Mouse (Mus musculus): ENCODE data around the gene Tm9sf1. TPM values are rescaled to one million over a fixed set of nuclear protein-coding genes. Genes with fewer than 3 reads are reported as not detected.
A peak's percentile ranks its signal among the peaks of the same experiment; 100 is the strongest.

Gene Tm9sf1
- 137 and 139 TPM in 2 replicates for polyA plus RNA-seq (2015; fragmentation: Nextera tagmentation; extraction: Ambion mirVana)

DNA sequence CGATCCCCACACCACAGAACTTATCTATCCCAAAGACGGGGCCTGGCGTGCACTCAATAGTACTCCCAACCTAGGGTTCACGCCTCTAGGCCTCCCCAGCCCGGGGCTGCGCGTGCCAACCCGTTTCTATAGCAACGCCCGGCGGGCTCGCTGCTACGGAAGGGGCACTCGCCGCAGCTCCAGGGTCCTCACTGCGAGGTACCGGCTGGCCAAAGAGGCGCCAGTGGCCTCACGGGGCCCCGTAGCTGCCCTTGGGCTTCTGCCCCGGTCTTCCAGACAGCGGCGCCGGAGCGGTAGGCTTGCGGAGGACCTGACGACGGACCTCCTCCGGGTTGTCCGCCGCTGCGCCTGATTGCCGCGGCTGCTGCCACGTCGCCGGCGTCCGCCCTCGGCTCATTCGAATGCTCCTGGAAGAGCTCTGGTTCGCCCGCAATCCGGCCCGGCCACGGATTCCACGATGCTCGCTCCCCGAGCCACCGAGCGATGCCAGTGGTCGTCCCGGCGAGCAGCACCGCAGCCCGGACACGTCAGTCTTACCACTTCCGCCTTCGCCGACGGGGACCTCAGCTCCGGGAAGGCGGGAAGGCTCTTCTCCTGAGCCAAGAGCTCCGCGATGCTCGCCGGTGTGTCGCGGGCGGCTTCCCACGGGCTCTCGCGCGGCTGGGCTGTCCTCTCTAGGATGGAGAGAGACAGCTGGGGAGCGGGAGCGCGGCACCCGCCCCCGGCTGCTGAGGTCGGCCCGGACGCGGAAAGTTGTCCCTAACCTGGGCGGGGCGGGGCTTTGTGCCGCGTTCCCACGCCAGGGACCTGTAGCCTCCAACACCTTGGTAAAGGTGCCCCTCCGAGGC is at the start of gene Tm9sf1:
Tm9sf1 (minus strand) TSS at position 747 of the 848 bp plus-strand sequence.
- peak within 1 kb of the TSS; percentile 99 for H3K4me3 ChIP-seq (ENCODE audit: low read length)
- H3K27me3 ChIP-seq (ENCODE audit: insufficient read depth, low read length): no peaks in the 10 kb centered on the region
- peak within 1 kb of the TSS; percentile 92 for H3K9ac ChIP-seq (replicated peaks; ENCODE audit: low read length)
- WGBS: under 1% methylated on average over 86 of the region's 89 CpGs
- no peaks in the 10 kb centered on the region for H3K9me3 ChIP-seq (ENCODE audit: low read length)
- H3K4me1 ChIP-seq (ENCODE audit: insufficient read depth, low read length): peaks cover 21% of the 10 kb centered on the region
- ATAC-seq (ENCODE audit: low FRiP score, low TSS enrichment): peak; percentile 87
- peak within 1 kb of the TSS; percentile 88 for H3K4me2 ChIP-seq (replicated peaks; ENCODE audit: low read depth, low read length)
- H3K27ac ChIP-seq (ENCODE audit: low read length): peak within 1 kb of the TSS; percentile 95
- H3K36me3 ChIP-seq (ENCODE audit: insufficient read depth, low read length): peaks cover 29% of the 10 kb centered on the region

DNA sequence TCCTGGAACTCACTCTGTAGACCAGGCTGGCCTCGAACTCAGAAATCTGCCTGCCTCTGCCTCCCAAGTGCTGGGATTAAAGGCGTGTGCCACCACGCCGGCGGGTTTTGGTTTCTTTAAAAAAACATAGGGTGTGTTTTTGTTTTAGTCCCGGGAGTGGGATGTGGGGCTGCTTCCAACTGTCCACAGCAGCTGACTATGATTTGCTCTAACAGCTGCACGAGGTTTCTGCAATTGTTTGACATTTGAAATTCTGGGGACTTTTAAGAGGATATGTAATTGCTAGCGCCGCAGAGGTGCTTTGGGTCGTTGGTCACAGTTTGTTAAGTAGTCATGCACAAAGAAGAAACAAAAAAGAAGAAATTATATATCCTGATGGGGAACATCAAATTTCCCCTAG is 45.8 kb upstream of the Tm9sf1 start:
- WGBS: 50% methylated on average over 10 of the region's 10 CpGs
- Histone ChIP-seq H3K4me2 (replicated peaks; ENCODE audit: low read depth, low read length) (no peak overlapping the region), H3K36me3 (ENCODE audit: insufficient read depth, low read length) (no peaks in the 10 kb centered on the region), H3K9me3 (ENCODE audit: low read length) (no peaks in the 10 kb centered on the region), H3K4me1 (ENCODE audit: insufficient read depth, low read length) (no peaks in the 10 kb centered on the region), H3K9ac (replicated peaks; ENCODE audit: low read length) (no peak overlapping the region), H3K27ac (ENCODE audit: low read length) (no peak overlapping the region), H3K27me3 (ENCODE audit: insufficient read depth, low read length) (no peaks in the 10 kb centered on the region), H3K4me3 (ENCODE audit: low read length) (no peak overlapping the region)
- ATAC-seq (ENCODE audit: low FRiP score, low TSS enrichment): no peak

DNA sequence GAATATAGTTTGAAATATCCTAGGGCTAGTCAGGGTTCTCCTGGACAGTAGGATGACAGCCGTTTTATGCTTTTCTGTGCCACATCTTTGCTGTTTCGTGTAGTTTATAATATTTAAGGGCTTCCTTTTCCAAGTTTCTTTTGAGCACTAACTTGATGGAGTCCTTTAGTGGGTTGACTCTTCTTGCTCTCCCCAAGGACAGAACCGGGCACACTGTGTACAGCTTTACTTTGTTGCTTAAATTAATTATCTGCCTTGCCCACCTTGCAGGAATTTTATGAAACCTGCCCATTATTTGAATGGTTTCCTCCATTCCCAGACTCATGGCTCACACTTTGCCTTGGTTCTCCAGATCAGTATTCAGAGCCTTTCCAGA is 38.5 kb upstream of the Tm9sf1 start:
- no peaks in the 10 kb centered on the region for H3K27me3 ChIP-seq (ENCODE audit: insufficient read depth, low read length)
- peak overlapping the region; percentile 83 for H3K9ac ChIP-seq (replicated peaks; ENCODE audit: low read length)
- H3K4me2 ChIP-seq (replicated peaks; ENCODE audit: low read depth, low read length): peak overlapping the region; percentile 78
- H3K36me3 ChIP-seq (ENCODE audit: insufficient read depth, low read length): peaks cover 31% of the 10 kb centered on the region
- H3K27ac ChIP-seq (ENCODE audit: low read length): peak overlapping the region; percentile 90; the same call in 1 of the 2 replicates
- H3K4me1 ChIP-seq (ENCODE audit: insufficient read depth, low read length): peaks cover 12% of the 10 kb centered on the region; the same call in 1 of the 2 replicates
- peak overlapping the region; percentile 70 for H3K4me3 ChIP-seq (ENCODE audit: low read length)
- H3K9me3 ChIP-seq (ENCODE audit: low read length): no peaks in the 10 kb centered on the region
- WGBS: 14% methylated on average over 3 of the region's 3 CpGs
- peak; percentile 16 for ATAC-seq (ENCODE audit: low FRiP score, low TSS enrichment)

DNA sequence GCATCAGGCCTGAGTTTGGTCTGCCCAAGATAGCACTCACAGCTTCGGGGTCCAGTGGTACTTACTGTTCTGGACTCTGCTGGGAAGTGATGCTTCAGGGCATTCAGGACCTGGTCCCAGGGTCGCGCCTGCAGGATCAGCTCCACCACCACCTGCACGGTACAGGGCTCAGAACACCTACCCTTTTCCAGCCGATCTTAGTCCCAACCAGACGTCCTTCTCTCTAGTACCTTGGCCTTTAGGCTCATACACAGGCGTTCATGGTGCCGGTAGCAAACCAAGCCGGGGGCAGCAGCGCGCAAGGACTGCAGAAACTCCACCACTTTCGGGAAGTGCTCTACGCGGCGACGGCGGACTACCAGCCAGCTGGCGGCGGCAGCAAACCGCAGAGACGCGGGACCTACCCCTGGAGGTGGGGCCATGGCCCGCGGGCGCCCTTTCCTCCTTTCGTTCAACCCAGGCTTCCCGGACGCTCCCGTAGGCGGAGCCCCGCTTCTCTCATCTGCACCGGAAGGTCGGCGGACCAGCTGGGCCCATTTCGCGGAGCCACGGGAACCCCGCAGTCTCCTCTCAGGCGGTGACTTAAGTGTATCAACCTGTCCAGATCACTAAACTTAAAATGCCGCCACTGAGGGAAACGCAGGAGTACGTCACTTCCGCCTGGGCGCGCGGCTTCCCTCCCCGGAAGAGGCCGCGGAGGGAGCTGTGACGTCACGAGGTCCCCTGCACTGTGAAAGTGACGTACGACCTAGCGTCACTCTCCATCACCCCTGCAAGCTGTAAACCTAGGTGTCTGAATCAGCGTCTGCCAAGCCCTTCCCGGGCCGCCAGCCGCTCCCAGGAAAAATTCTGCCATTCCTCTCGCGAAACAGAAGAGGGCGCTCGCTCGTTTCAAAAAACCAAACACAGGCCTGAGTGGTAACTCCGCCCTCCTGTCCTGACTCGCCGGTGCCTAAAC is 37.8 kb upstream of the Tm9sf1 start, which contains the start of gene Tinf2:
Tinf2 (minus strand) TSS at position 661 of the 958 bp plus-strand sequence.
- Histone ChIP-seq H3K4me2 (replicated peaks; ENCODE audit: low read depth, low read length) (peak within 1 kb of the TSS; percentile 78), H3K36me3 (ENCODE audit: insufficient read depth, low read length) (peaks cover 37% of the 10 kb centered on the region), H3K9ac (replicated peaks; ENCODE audit: low read length) (peak within 1 kb of the TSS; percentile 83), H3K27me3 (ENCODE audit: insufficient read depth, low read length) (no peaks in the 10 kb centered on the region), H3K4me1 (ENCODE audit: insufficient read depth, low read length) (peaks cover 12% of the 10 kb centered on the region; the same call in 1 of the 2 replicates), H3K9me3 (ENCODE audit: low read length) (no peaks in the 10 kb centered on the region), H3K27ac (ENCODE audit: low read length) (peak within 1 kb of the TSS; percentile 90), H3K4me3 (ENCODE audit: low read length) (peak within 1 kb of the TSS; percentile 70)
- ATAC-seq (ENCODE audit: low FRiP score, low TSS enrichment): peak; percentile 98
- under 1% methylated on average over 66 of the region's 66 CpGs for WGBS

DNA sequence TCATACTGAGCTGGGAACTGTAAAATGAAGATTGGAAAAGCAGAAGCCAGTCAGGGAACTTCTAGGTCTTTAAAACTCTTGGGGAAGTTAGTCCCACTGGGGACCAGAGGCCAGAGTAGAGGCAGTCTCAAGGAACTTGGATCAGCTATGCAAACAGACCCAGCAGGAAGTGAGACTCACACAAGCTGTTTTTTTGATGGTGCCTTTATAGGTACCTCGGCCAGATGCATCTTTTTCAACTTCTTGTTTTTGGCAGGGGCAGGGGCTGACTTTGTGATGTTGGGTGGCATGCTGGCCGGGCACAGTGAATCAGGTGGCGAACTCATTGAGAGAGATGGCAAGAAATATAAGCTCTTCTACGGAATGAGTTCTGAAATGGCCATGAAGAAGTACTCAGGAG is 34.0 kb upstream of the Tm9sf1 start:
- H3K4me1 ChIP-seq (ENCODE audit: insufficient read depth, low read length): peaks cover 16% of the 10 kb centered on the region
- no peaks in the 10 kb centered on the region for H3K27me3 ChIP-seq (ENCODE audit: insufficient read depth, low read length)
- H3K36me3 ChIP-seq (ENCODE audit: insufficient read depth, low read length): peaks cover 51% of the 10 kb centered on the region
- H3K4me3 ChIP-seq (ENCODE audit: low read length): no peak overlapping the region
- WGBS: 90% methylated on average over 4 of the region's 4 CpGs
- H3K9ac ChIP-seq (replicated peaks; ENCODE audit: low read length): no peak overlapping the region
- no peak overlapping the region for H3K4me2 ChIP-seq (replicated peaks; ENCODE audit: low read depth, low read length)
- ATAC-seq (ENCODE audit: low FRiP score, low TSS enrichment): no peak
- no peak overlapping the region for H3K27ac ChIP-seq (ENCODE audit: low read length)
- no peaks in the 10 kb centered on the region for H3K9me3 ChIP-seq (ENCODE audit: low read length)

DNA sequence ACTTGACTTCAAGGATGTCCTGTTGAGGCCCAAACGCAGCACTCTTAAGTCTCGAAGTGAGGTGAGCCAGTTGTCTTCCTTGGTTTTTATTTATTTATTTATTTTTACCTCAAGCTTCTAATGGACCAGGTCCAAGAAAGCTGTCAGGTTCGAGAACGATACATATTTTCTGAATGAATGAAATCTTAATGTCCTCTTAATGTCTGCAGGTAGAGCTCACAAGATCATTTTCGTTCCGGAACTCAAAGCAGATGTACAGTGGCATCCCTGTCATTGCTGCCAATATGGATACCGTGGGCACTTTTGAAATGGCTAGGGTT is 29.1 kb upstream of the Tm9sf1 start:
- peak overlapping the region; percentile 74 for H3K4me2 ChIP-seq (replicated peaks; ENCODE audit: low read depth, low read length)
- H3K36me3 ChIP-seq (ENCODE audit: insufficient read depth, low read length): peaks cover 32% of the 10 kb centered on the region
- H3K4me3 ChIP-seq (ENCODE audit: low read length): peak overlapping the region; percentile 94
- WGBS: 77% methylated on average over 7 of the region's 7 CpGs
- H3K9me3 ChIP-seq (ENCODE audit: low read length): no peaks in the 10 kb centered on the region
- H3K27ac ChIP-seq (ENCODE audit: low read length): peak overlapping the region; percentile 13; the same call in 1 of the 2 replicates
- no peaks in the 10 kb centered on the region for H3K27me3 ChIP-seq (ENCODE audit: insufficient read depth, low read length)
- no peak for ATAC-seq (ENCODE audit: low FRiP score, low TSS enrichment)
- peaks cover 15% of the 10 kb centered on the region for H3K4me1 ChIP-seq (ENCODE audit: insufficient read depth, low read length)
- peak overlapping the region; percentile 61 for H3K9ac ChIP-seq (replicated peaks; ENCODE audit: low read length)

DNA sequence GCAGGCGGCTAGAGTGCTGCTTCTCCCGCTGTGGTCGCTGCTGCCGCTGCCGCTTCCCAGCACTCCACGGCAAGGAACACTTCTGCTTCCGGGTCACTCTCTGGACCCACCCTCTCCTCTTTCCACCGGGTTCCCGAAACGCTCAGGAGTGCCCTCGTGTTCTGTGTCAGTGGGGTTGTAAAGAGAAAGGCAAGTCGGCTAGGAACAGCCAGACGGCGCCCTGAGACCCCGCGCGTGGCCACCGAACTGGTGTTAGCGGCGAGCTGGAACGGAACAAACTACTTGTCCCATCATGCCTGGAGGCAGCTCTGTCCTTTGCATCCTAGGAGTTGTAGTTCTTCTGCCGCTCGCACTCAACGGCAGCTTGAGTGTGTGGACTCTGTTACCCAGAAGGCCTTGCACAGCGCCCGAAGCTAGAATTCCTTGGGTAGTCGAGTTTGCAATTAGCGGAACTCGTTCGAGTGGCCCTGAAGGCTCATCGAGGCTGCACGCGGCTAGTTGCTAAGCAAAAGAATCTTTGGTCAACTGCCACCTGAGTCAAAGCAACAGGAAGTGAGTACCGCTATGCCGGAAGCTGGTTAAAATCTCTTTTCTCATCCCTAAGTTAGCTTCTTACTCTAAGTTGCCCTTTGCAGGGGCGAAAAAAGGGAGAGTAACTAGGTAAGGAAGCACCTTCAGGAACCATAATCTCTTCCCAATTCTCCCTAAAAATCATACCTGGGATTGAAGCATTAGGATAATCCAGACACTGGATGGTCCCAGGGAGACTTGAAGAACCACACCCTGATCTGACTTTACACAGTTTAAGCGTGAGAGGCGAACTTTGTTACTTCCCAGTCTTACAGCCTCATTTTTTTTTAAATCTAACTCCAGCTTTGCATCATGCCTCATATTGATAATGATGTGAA is 28.5 kb upstream of the Tm9sf1 start, which contains the start of the genes Gmpr2 and Nedd8:
Gmpr2 (plus strand) TSS at position 109 of the 908 bp plus-strand sequence.
Nedd8 (minus strand) TSS at position 292 of the 908 bp plus-strand sequence.
- H3K4me1 ChIP-seq (ENCODE audit: insufficient read depth, low read length): peaks cover 15% of the 10 kb centered on the region
- H3K27me3 ChIP-seq (ENCODE audit: insufficient read depth, low read length): no peaks in the 10 kb centered on the region
- peak within 1 kb of the TSS; percentile 94 for H3K4me3 ChIP-seq (ENCODE audit: low read length)
- H3K27ac ChIP-seq (ENCODE audit: low read length): peak within 1 kb of the TSS; percentile 87
- no peaks in the 10 kb centered on the region for H3K9me3 ChIP-seq (ENCODE audit: low read length)
- WGBS: under 1% methylated on average over 38 of the region's 38 CpGs
- H3K4me2 ChIP-seq (replicated peaks; ENCODE audit: low read depth, low read length): peak within 1 kb of the TSS; percentile 74
- peak; percentile 99 for ATAC-seq (ENCODE audit: low FRiP score, low TSS enrichment)
- H3K36me3 ChIP-seq (ENCODE audit: insufficient read depth, low read length): peaks cover 26% of the 10 kb centered on the region
- peak within 1 kb of the TSS; percentile 88 for H3K9ac ChIP-seq (replicated peaks; ENCODE audit: low read length)

DNA sequence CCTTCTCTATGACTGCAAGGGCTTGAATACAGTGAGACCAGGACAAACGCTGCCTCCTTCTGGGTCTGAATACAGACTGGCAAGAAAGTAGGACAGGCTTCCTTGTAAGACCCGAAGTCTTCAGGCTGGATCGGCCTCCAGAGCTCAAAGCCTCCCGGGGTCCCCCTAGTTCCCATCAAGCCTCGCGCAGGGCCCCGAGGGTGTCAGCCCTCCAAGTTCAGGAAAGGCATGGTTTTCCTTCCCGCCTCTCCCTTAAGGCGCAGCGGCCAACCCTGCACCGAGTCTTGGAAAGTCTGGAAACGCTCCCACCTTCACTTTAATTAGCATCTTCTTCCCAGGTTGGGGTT is 27.9 kb upstream of the Tm9sf1 start:
- Histone ChIP-seq H3K9ac (replicated peaks; ENCODE audit: low read length) (peak overlapping the region; percentile 88), H3K4me1 (ENCODE audit: insufficient read depth, low read length) (peaks cover 15% of the 10 kb centered on the region), H3K27me3 (ENCODE audit: insufficient read depth, low read length) (no peaks in the 10 kb centered on the region), H3K36me3 (ENCODE audit: insufficient read depth, low read length) (peaks cover 23% of the 10 kb centered on the region), H3K27ac (ENCODE audit: low read length) (peak overlapping the region; percentile 87), H3K4me2 (replicated peaks; ENCODE audit: low read depth, low read length) (peak overlapping the region; percentile 74), H3K4me3 (ENCODE audit: low read length) (peak overlapping the region; percentile 94), H3K9me3 (ENCODE audit: low read length) (no peaks in the 10 kb centered on the region)
- peak; percentile 68 for ATAC-seq (ENCODE audit: low FRiP score, low TSS enrichment)
- under 1% methylated on average over 12 of the region's 12 CpGs for WGBS

DNA sequence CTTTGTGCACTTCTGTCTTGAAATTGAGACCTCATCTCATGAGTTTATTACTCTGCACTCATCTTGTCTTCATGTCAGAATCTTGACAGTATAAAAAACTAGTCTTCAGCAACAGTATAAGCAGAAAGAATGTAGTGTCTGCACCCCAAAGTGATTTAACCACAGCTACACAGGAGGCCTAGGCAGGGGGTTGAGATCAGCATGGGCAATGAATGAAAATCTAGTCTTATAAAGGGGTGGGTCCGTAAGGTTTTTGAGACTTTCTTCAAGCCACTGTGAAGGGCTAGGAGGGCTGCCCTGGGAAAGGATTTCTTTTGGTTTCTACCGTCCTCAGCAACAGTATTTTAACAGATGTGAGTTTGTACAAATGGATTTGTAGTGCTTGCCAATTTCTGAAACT is 17.0 kb upstream of the Tm9sf1 start:
- Histone ChIP-seq H3K4me2 (replicated peaks; ENCODE audit: low read depth, low read length) (peak overlapping the region; percentile 60; the same call in 1 of the 2 replicates), H3K27me3 (ENCODE audit: insufficient read depth, low read length) (no peaks in the 10 kb centered on the region), H3K4me1 (ENCODE audit: insufficient read depth, low read length) (peaks cover 10% of the 10 kb centered on the region; the same call in 1 of the 2 replicates), H3K27ac (ENCODE audit: low read length) (no peak overlapping the region; the same call in 1 of the 2 replicates), H3K9ac (replicated peaks; ENCODE audit: low read length) (no peak overlapping the region), H3K36me3 (ENCODE audit: insufficient read depth, low read length) (peaks cover 20% of the 10 kb centered on the region), H3K9me3 (ENCODE audit: low read length) (no peaks in the 10 kb centered on the region), H3K4me3 (ENCODE audit: low read length) (peak overlapping the region; percentile 84)
- ATAC-seq (ENCODE audit: low FRiP score, low TSS enrichment): peak; percentile 20; the same call in 1 of the 2 replicates
- WGBS: 45% methylated on average over 2 of the region's 2 CpGs

All from kidney, embryonic 16.5 days (tissue).